Mouse (Mus musculus): ENCODE results near the gene Chd2.
"Not testable (repeated sequence)": the region's sequence is repeated elsewhere in the genome, so short reads cannot be mapped to it uniquely, and the experiment has no call there.

The Chd2 gene

GRCm38 (mm10) chr7:73519060-73519796 is 22.4 kb downstream of the Chd2 start:
- DNase-seq = no peak

- DNase-seq = not testable (repeated sequence)
These were observed 23.2 kb downstream of the Chd2 start for GRCm38 (mm10) chr7:73518373-73518980.

GRCm38 (mm10) chr7:73517432-73518054 is 24.1 kb downstream of the Chd2 start:
- DNase-seq = no peak

- no peak for DNase-seq
These were observed 24.8 kb downstream of the Chd2 start for GRCm38 (mm10) chr7:73516820-73517219.

- no peak for DNase-seq
These were observed 27.1 kb downstream of the Chd2 start for GRCm38 (mm10) chr7:73514560-73514959.

- DNase-seq = no peak
These were observed 29.2 kb downstream of the Chd2 start for GRCm38 (mm10) chr7:73512422-73512821.

- DNase-seq = no peak
These were observed 32.9 kb downstream of the Chd2 start for GRCm38 (mm10) chr7:73508688-73509087.

- no peak for DNase-seq
These were observed 34.1 kb downstream of the Chd2 start for GRCm38 (mm10) chr7:73507491-73507890.

GRCm38 (mm10) chr7:73506852-73507251 is 34.8 kb downstream of the Chd2 start:
- no peak for DNase-seq

GRCm38 (mm10) chr7:73505266-73505665 is 36.4 kb downstream of the Chd2 start:
- DNase-seq = no peak

GRCm38 (mm10) chr7:73498200-73498599 is 43.4 kb downstream of the Chd2 start:
- no peak for DNase-seq

GRCm38 (mm10) chr7:73489261-73489660 is 52.4 kb downstream of the Chd2 start:
- no peak for DNase-seq

- DNase-seq = no peak
These were observed 60.5 kb downstream of the Chd2 start for GRCm38 (mm10) chr7:73481094-73481493.

GRCm38 (mm10) chr7:73479506-73479905 is 62.1 kb downstream of the Chd2 start:
- DNase-seq = peak; percentile 26

- no peak for DNase-seq
These were observed 63.2 kb downstream of the Chd2 start for GRCm38 (mm10) chr7:73478157-73479058.

GRCm38 (mm10) chr7:73467741-73468140 is 73.9 kb downstream of the Chd2 start:
- DNase-seq = no peak

- DNase-seq = no peak
These were observed 78.1 kb downstream of the Chd2 start for GRCm38 (mm10) chr7:73463546-73463945.

GRCm38 (mm10) chr7:73454113-73454512 is 87.5 kb downstream of the Chd2 start:
- no peak for DNase-seq

- no peak for DNase-seq
These were observed 89.3 kb downstream of the Chd2 start for GRCm38 (mm10) chr7:73452187-73452808.

- DNase-seq = no peak
These were observed 90.0 kb downstream of the Chd2 start for GRCm38 (mm10) chr7:73451594-73451993.

GRCm38 (mm10) chr7:73442246-73442645 is 99.4 kb downstream of the Chd2 start:
- DNase-seq = no peak

GRCm38 (mm10) chr7:73441802-73442201 is 99.8 kb downstream of the Chd2 start:
- no peak for DNase-seq

- DNase-seq = peak; percentile 46
These were observed 105.9 kb downstream of the Chd2 start for GRCm38 (mm10) chr7:73435685-73436084.

All from thymus, postnatal 25 days (tissue).